Mouse (Mus musculus) ES-Bruce4 (cell line): ENCODE measurements around the gene Mrpl12. TPM values are rescaled to one million over a fixed set of nuclear protein-coding genes. Genes with fewer than 3 reads are reported as not detected.

Experiments used
- H3K27ac ChIP-seq: 2 replicates; pipeline ENCODE4 v1.5.1; 2012; ENCODE audit warnings: low read length, inconsistent platforms; ENCODE audit not compliant: insufficient read depth
- H3K27me3 ChIP-seq: 2 replicates; pipeline ENCODE4 v1.6.1; 2012; ENCODE audit warnings: mild to moderate bottlenecking, low read length, inconsistent platforms; ENCODE audit not compliant: control insufficient read depth, poor library complexity, insufficient read depth, severe bottlenecking
- H3K36me3 ChIP-seq: 2 replicates; pipeline ENCODE4 v1.6.1; 2012; ENCODE audit warnings: inconsistent platforms, mild to moderate bottlenecking, low read length, moderate library complexity; ENCODE audit not compliant: control insufficient read depth, poor library complexity, insufficient read depth, severe bottlenecking
- H3K4me1 ChIP-seq: one replicate; pipeline ENCODE4 v1.8.1; 2011; ENCODE audit warnings: low read length; ENCODE audit not compliant: control insufficient read depth, insufficient read depth
- H3K4me3 ChIP-seq: 2 replicates; pipeline ENCODE4 v1.5.1; 2011; ENCODE audit warnings: low read depth, mild to moderate bottlenecking, low read length
- H3K9ac ChIP-seq: 2 replicates; pipeline ENCODE4 v1.6.1; 2012; ENCODE audit warnings: low read depth, mild to moderate bottlenecking, inconsistent platforms; ENCODE audit not compliant: poor library complexity, severe bottlenecking
- H3K9me3 ChIP-seq: replicated peaks from 2 replicates; pipeline ENCODE4 v1.6.1; 2012; ENCODE audit warnings: mild to moderate bottlenecking, low read length, inconsistent platforms; ENCODE audit not compliant: control insufficient read depth, poor library complexity, insufficient read depth, severe bottlenecking
- CTCF ChIP-seq: IDR thresholded peaks from one replicate; pipeline ENCODE4 v1.8.1; 2011; ENCODE audit warnings: low read depth, low read length
- EP300 ChIP-seq: IDR thresholded peaks from 2 replicates; pipeline ENCODE4 v1.6.1; 2011; ENCODE audit warnings: low read depth, low read length; ENCODE audit not compliant: insufficient read depth
- POLR2A ChIP-seq: IDR thresholded peaks from one replicate; pipeline ENCODE4 v1.8.1; 2011; ENCODE audit warnings: low read length; ENCODE audit not compliant: insufficient read depth
- polyA plus RNA-seq: library from polyadenylated mRNA; stranded (reverse); fragments of >200 nt; gene quantifications from 2 replicates; pipeline ENCODE4 v1.2.4, GENCODE M21; 2011; ENCODE audit warnings: low read depth; ENCODE audit not compliant: missing spikeins, insufficient read depth, insufficient read length

Gene Mrpl12
- polyA plus RNA-seq, 1 experiment = 83.6 TPM

DNA sequence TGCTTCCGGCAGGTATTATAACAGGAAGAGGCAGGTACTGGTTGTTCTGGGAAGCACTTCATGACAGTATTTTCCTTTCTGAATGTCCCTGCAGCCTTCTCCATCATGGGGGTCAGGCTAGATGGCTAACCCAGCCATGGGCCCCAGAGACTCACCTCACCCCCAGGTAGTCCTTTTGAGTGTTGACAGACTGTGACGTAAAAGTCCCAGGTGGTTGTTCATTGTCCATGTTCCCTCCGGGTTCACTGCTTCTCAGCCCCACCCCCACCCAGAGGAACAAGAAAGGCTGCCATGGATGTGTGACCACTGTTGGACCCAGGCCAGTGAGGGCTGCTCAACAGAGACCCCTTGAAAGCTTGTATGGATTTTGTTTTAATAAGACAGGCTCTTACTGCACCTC, 8.9 kb downstream of the Mrpl12 start:
- Histone ChIP-seq H3K9me3 (no peaks in the 10 kb centered on the region), H3K4me1 (peaks cover 2% of the 10 kb centered on the region), H3K27me3 (no peaks in the 10 kb centered on the region), H3K9ac (no peak overlapping the region), H3K4me3 (no peak overlapping the region), H3K36me3 (peaks cover 19% of the 10 kb centered on the region), H3K27ac (no peak overlapping the region)
- TF ChIP-seq EP300 = no peak
- TF ChIP-seq CTCF = no peak
- TF ChIP-seq POLR2A = no peak

DNA sequence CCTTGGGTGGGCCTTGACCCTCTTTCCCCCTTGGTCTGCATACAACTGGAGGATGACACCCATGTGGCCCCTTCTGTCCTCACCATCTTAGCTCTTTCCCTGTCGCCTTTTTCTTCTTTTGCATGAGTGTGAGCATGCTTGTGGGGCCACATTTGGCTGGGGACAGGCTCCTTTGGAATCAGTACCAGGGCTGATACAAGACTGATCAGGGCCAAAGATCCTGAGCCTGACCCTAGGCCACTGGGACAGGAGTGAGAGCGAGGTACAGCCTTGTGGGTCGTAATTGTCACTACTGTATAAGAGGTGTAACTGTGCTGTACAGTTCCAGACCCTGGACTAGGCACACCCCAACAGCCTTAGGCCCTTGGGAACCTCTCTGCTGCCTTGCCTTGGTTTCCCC, 9.5 kb downstream of the Mrpl12 start:
- Histone ChIP-seq H3K9me3 (no peaks in the 10 kb centered on the region), H3K27me3 (no peaks in the 10 kb centered on the region), H3K36me3 (peaks cover 14% of the 10 kb centered on the region), H3K27ac (no peak overlapping the region), H3K9ac (no peak overlapping the region), H3K4me3 (no peak overlapping the region), H3K4me1 (peaks cover 2% of the 10 kb centered on the region)
- no peak for TF ChIP-seq EP300
- TF ChIP-seq POLR2A = no peak
- TF ChIP-seq CTCF = no peak

DNA sequence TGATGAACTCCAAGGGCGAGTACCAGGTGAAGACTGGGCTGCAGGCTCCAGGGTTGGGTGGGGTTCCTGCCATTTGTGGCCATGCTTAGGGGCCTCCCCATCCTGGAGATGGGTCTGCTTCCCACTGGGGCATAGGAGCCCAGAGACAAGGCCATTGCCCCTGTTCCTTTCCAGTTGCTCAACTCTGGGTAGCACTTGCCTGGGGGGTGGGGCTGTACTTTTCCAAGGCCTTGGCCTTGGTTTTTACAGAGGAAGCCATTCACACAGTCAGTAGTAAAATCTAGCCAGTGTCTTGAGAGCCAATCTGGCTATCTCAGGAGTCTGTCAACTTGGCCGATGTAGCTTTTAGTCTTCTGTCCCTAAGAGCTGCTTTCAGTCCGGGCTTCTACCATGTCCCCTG, 13.0 kb downstream of the Mrpl12 start:
- Histone ChIP-seq H3K36me3 (peaks cover 10% of the 10 kb centered on the region; the same call in 1 of the 2 replicates), H3K4me3 (no peak overlapping the region), H3K4me1 (no peaks in the 10 kb centered on the region), H3K9me3 (no peaks in the 10 kb centered on the region), H3K9ac (no peak overlapping the region), H3K27ac (no peak overlapping the region), H3K27me3 (no peaks in the 10 kb centered on the region)
- no peak for TF ChIP-seq POLR2A
- no peak for TF ChIP-seq CTCF
- TF ChIP-seq EP300 = no peak

DNA sequence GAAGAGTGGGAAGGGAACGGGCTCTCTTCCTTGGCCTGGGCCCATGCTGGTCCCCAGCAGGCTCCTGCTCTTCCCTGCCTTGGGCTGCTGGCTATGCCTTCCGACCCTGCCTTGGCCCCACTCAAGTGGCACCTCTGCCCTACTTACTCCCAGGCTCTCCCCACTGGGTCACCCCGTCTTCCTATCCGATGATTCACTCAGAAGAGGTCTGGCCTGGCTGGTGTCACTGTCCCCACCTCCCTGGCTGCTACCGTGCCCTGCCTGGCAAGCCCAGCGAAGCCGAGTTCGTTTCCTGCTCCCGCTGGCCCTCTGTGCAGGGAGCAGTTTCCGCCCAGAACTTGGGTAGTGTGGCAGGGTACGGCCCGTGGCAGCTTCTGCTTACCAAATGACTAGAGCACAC, 13.8 kb downstream of the Mrpl12 start:
- TF ChIP-seq CTCF (no peak), POLR2A (no peak), EP300 (no peak)
- no peaks in the 10 kb centered on the region for H3K4me1 ChIP-seq
- H3K9me3 ChIP-seq = no peaks in the 10 kb centered on the region
- H3K36me3 ChIP-seq = peaks cover 10% of the 10 kb centered on the region; the same call in 1 of the 2 replicates
- no peaks in the 10 kb centered on the region for H3K27me3 ChIP-seq
- H3K27ac ChIP-seq = no peak overlapping the region
- no peak overlapping the region for H3K9ac ChIP-seq
- H3K4me3 ChIP-seq = no peak overlapping the region

DNA sequence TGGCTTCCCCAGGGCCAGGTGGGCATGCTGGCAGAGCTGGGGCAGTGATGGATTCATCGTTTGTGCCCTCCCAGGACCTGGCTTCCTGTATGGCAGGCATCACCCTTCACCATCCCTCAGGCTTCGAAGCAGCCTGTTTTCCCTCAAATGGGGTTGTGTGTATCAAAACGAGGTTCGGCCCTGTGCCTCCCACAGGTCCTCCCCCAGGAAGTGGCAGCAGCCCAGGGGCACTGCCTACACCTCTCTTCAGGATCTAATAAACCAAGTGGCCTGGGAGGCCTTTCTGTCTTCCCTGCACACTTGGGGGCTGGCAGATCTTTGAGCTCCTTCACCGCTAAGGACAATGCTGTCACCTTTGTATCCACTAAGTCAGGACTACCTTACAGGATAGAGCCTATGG, 14.5 kb downstream of the Mrpl12 start:
- H3K27ac ChIP-seq = no peak overlapping the region
- H3K36me3 ChIP-seq = peaks cover 10% of the 10 kb centered on the region; the same call in 1 of the 2 replicates

DNA sequence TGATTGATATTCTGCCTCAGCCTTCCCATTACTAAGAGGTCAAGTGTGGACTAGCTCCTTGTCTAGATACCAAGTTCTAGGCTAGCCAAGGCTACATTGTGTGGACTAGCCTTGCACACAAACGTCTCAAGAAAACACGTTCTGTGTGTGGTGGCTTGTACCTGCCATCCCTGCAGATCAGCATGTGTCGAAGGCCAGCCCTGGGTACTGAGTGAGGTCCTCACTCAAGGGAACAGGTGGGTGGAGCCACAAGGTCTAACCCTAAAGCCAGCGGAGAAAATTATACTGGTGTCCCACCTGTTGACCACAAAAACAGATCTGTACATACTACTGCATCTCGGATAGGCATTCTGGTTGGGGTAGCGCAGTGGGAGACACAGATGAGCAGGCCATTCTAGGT, 15.5 kb downstream of the Mrpl12 start:
- Histone ChIP-seq H3K36me3 (peaks cover 10% of the 10 kb centered on the region; the same call in 1 of the 2 replicates), H3K4me3 (no peak overlapping the region), H3K9ac (no peak overlapping the region), H3K27me3 (no peaks in the 10 kb centered on the region), H3K27ac (no peak overlapping the region), H3K4me1 (no peaks in the 10 kb centered on the region), H3K9me3 (no peaks in the 10 kb centered on the region)
- no peak for TF ChIP-seq EP300
- TF ChIP-seq CTCF = no peak
- TF ChIP-seq POLR2A = no peak

More for the DNA sequence above, 14.5 kb downstream of the Mrpl12 start:
- no peak overlapping the region for H3K9ac ChIP-seq
- no peaks in the 10 kb centered on the region for H3K4me1 ChIP-seq
- H3K9me3 ChIP-seq = no peaks in the 10 kb centered on the region
- H3K27me3 ChIP-seq = no peaks in the 10 kb centered on the region
- TF ChIP-seq CTCF = no peak
- no peak for TF ChIP-seq POLR2A
- no peak for TF ChIP-seq EP300
- no peak overlapping the region for H3K4me3 ChIP-seq
